Mouse (Mus musculus): ENCODE results near the gene Aif1l.

The Aif1l gene

GRCm38 (mm10) chr2:31997539-31997938 lies 47.6 kb downstream of the Aif1l start:
- in situ Hi-C loops (cut with MboI; ENCODE audit: unreplicated experiment in 2 of 2) = loop anchor here in 1 of 2 experiments (25.0 kb wide), 1 partner anchor 1985 kb away; no protein-coding TSS in a partner anchor

- in situ Hi-C loops (cut with MboI; ENCODE audit: unreplicated experiment in 2 of 2) = loop anchor here in 1 of 2 experiments (25.0 kb wide), 1 partner anchor 1986 kb away; no protein-coding TSS in a partner anchor
These were observed 48.5 kb downstream of the Aif1l start for GRCm38 (mm10) chr2:31998443-31998842.

GRCm38 (mm10) chr2:32008311-32008710 lies 58.4 kb downstream of the Aif1l start:
- in situ Hi-C loops (cut with MboI; ENCODE audit: unreplicated experiment in 2 of 2) = no loop called here

- in situ Hi-C loops (cut with MboI; ENCODE audit: unreplicated experiment in 2 of 2) = no loop called here
These were observed 58.8 kb downstream of the Aif1l start for GRCm38 (mm10) chr2:32008716-32009115.

GRCm38 (mm10) chr2:32019704-32020103 lies 69.8 kb downstream of the Aif1l start:
- in situ Hi-C loops (cut with MboI; ENCODE audit: unreplicated experiment in 2 of 2) = loop anchor here in 1 of 2 experiments (5.0 kb wide), 1 partner anchor 113 kb away; no protein-coding TSS in a partner anchor

- in situ Hi-C loops (cut with MboI; ENCODE audit: unreplicated experiment in 2 of 2) = no loop called here
These were observed 70.3 kb downstream of the Aif1l start for GRCm38 (mm10) chr2:32020229-32020628.

Measured in v-Abl transformed pro-B cells (cell line).